Mouse (Mus musculus) adrenal gland, adult (tissue): ENCODE measurements around the gene Vps13c.

Source experiments
- DNase-seq, 2 experiments: peaks; one replicate each; pipeline ENCODE4 v3.0.0; 2022 to 2023; ENCODE audit warnings: low spot score in 1 of 2; ENCODE audit not compliant: inconsistent age in 2 of 2

Gene Vps13c

GRCm38 (mm10) chr9:67830411-67831358, 9.5 kb upstream of the Vps13c start:
- peak in 1 of 2 experiments; percentile 76 for DNase-seq

GRCm38 (mm10) chr9:67831359-67832045, 8.7 kb upstream of the Vps13c start:
- peak in 1 of 2 experiments; percentile 73 for DNase-seq

- DNase-seq, result peak in 1 of 2 experiments; percentile 71
Measured at GRCm38 (mm10) chr9:67832046-67832605, 8.1 kb upstream of the Vps13c start, which contains the start of gene C2cd4a. TSS of gene C2cd4a (minus strand) at chr9:67832330.

GRCm38 (mm10) chr9:67834535-67834934, 5.7 kb upstream of the Vps13c start:
- DNase-seq, result no peak

- DNase-seq, result no peak
Measured at GRCm38 (mm10) chr9:67837311-67837710, 2.9 kb upstream of the Vps13c start.

- peak in 1 of 2 experiments; percentile 77 for DNase-seq
Measured at GRCm38 (mm10) chr9:67842797-67843196, 2.6 kb downstream of the Vps13c start.

GRCm38 (mm10) chr9:67845012-67845411, 4.8 kb downstream of the Vps13c start:
- peak in 1 of 2 experiments; percentile 65 for DNase-seq

- no peak for DNase-seq
Measured at GRCm38 (mm10) chr9:67845648-67846047, 5.5 kb downstream of the Vps13c start.

- no peak for DNase-seq
Measured at GRCm38 (mm10) chr9:67846089-67846488, 5.9 kb downstream of the Vps13c start.

- peak in 1 of 2 experiments; percentile 59 for DNase-seq
Measured at GRCm38 (mm10) chr9:67847606-67848005, 7.4 kb downstream of the Vps13c start.

- DNase-seq, result no peak
Measured at GRCm38 (mm10) chr9:67849397-67849796, 9.2 kb downstream of the Vps13c start.

- DNase-seq, result no peak
Measured at GRCm38 (mm10) chr9:67849846-67850245, 9.7 kb downstream of the Vps13c start.

GRCm38 (mm10) chr9:67851150-67851549, 11.0 kb downstream of the Vps13c start:
- DNase-seq, result peak in 1 of 2 experiments; percentile 55

GRCm38 (mm10) chr9:67860273-67860672, 20.1 kb downstream of the Vps13c start:
- no peak for DNase-seq

GRCm38 (mm10) chr9:67863332-67863731, 23.1 kb downstream of the Vps13c start:
- DNase-seq, result no peak

- DNase-seq, result peak in 1 of 2 experiments; percentile 82
Measured at GRCm38 (mm10) chr9:67864011-67864410, 23.8 kb downstream of the Vps13c start.

GRCm38 (mm10) chr9:67865411-67865810, 25.2 kb downstream of the Vps13c start:
- DNase-seq, result peak in 1 of 2 experiments; percentile 42

- peak; percentile 55 to 82 for DNase-seq
Measured at GRCm38 (mm10) chr9:67867411-67867810, 27.2 kb downstream of the Vps13c start.

- peak; percentile 31 to 82 for DNase-seq
Measured at GRCm38 (mm10) chr9:67869691-67870450, 29.7 kb downstream of the Vps13c start.

GRCm38 (mm10) chr9:67874522-67875222, 34.5 kb downstream of the Vps13c start:
- DNase-seq, result no peak
